Mouse (Mus musculus): ENCODE measurements around the gene Msl2. TPM values are rescaled to one million over a fixed set of nuclear protein-coding genes. Genes with fewer than 3 reads are reported as not detected.

Gene Msl2
- polyA plus RNA-seq, 1 experiment = 8.6 TPM

GRCm38 (mm10) chr9:101061035-101061434, 12.9 kb upstream of the Msl2 start:
- H3K4me3 ChIP-seq = no peak overlapping the region
- no peak overlapping the region for H3K4me2 ChIP-seq (ENCODE audit: low read depth)
- no peaks in the 10 kb centered on the region for H3K27me3 ChIP-seq (ENCODE audit: control insufficient read depth, insufficient read depth, insufficient read length)
- no peak overlapping the region for H3ac ChIP-seq (ENCODE audit: control insufficient read depth, insufficient read length)
- no peaks in the 10 kb centered on the region for H3K79me2 ChIP-seq (ENCODE audit: control insufficient read depth, insufficient read depth)
- no peaks in the 10 kb centered on the region for H3K36me3 ChIP-seq (ENCODE audit: control insufficient read depth, insufficient read depth)
- TF ChIP-seq MYOD1 (IDR thresholded peaks at IDR 0.05; ENCODE audit: control insufficient read depth in 1 of 3, insufficient read length in 2 of 3, low read depth in 2 of 3) = no peak
- TF ChIP-seq POLR2A (IDR thresholded peaks at IDR 0.05; ENCODE audit: insufficient read length, low read depth) = no peak
- TF ChIP-seq TCF12 (IDR thresholded peaks at IDR 0.05; ENCODE audit: insufficient read depth, poor library complexity, severe bottlenecking) = no peak

DNA sequence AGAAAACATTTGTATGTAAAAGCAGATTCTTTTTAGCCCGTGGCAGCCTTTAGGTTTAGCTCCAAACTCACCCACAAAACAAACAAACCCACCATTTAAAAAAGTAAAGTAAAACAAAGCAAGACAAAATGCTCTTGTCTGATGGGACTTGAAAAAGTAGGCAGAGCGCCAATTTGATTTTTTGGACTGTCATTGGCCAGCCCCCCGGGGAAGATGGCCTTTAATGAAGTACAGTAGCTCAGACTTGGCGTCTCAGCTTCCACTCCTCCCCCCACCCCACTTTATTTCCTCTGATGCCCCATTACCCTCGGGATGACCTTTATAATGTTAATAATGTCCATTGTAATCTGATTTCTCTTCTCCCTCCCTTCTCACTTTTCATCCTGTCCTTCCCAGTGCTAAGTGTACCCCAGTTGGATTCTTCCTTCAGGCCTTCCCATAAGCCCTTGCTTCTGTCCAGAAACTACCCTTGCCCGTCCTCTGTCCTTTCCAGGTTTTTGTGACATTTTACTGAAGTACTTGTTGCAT, 11.6 kb upstream of the Msl2 start:
- H3K36me3 ChIP-seq (ENCODE audit: control insufficient read depth, insufficient read depth) = no peaks in the 10 kb centered on the region
- no peak overlapping the region for H3K4me2 ChIP-seq (ENCODE audit: low read depth)
- TF ChIP-seq POLR2A (IDR thresholded peaks at IDR 0.05; ENCODE audit: insufficient read length, low read depth) = no peak
- no peak for TF ChIP-seq MYOG (IDR thresholded peaks at IDR 0.05; ENCODE audit: control insufficient read depth in 1 of 3, insufficient read depth in 1 of 3, insufficient read length in 2 of 3, low read depth in 2 of 3)
- no peak for TF ChIP-seq TCF12 (IDR thresholded peaks at IDR 0.05; ENCODE audit: insufficient read depth, poor library complexity, severe bottlenecking)
- no peak for TF ChIP-seq SRF (IDR thresholded peaks at IDR 0.05; ENCODE audit: control insufficient read depth, insufficient read length, low read depth)
- TF ChIP-seq TCF3 (IDR thresholded peaks at IDR 0.05; ENCODE audit: insufficient read length, low read depth) = no peak
- no peak for TF ChIP-seq E2F4 (IDR thresholded peaks at IDR 0.05; ENCODE audit: insufficient read depth)
- TF ChIP-seq POLR2AphosphoS2 (IDR thresholded peaks at IDR 0.05; ENCODE audit: insufficient read length, low read depth) = no peak
- TF ChIP-seq REST (IDR thresholded peaks at IDR 0.05; ENCODE audit: insufficient read depth, insufficient read length) = no peak
- no peak for TF ChIP-seq MYOD1 (IDR thresholded peaks at IDR 0.05; ENCODE audit: control insufficient read depth in 1 of 3, insufficient read length in 2 of 3, low read depth in 2 of 3)
- no peak for TF ChIP-seq USF1 (IDR thresholded peaks at IDR 0.05; ENCODE audit: low read depth)
- no peak for TF ChIP-seq CEBPB (IDR thresholded peaks at IDR 0.05; ENCODE audit: insufficient read depth, poor library complexity, severe bottlenecking)
- no peak for TF ChIP-seq MAX (IDR thresholded peaks at IDR 0.05; ENCODE audit: low read depth)

GRCm38 (mm10) chr9:101065076-101065602, 8.8 kb upstream of the Msl2 start:
- no peak overlapping the region for H3ac ChIP-seq (ENCODE audit: control insufficient read depth, insufficient read length)
- no peak overlapping the region for H3K4me3 ChIP-seq
- no peak for TF ChIP-seq SRF (IDR thresholded peaks at IDR 0.05; ENCODE audit: control insufficient read depth, insufficient read length, low read depth)
- no peak for TF ChIP-seq MAX (IDR thresholded peaks at IDR 0.05; ENCODE audit: low read depth)
- no peak for TF ChIP-seq MYOD1 (IDR thresholded peaks at IDR 0.05; ENCODE audit: control insufficient read depth in 1 of 3, insufficient read length in 2 of 3, low read depth in 2 of 3)
- TF ChIP-seq TCF3 (IDR thresholded peaks at IDR 0.05; ENCODE audit: insufficient read length, low read depth) = no peak
- no peak for TF ChIP-seq CEBPB (IDR thresholded peaks at IDR 0.05; ENCODE audit: insufficient read depth, poor library complexity, severe bottlenecking)
- TF ChIP-seq E2F4 (IDR thresholded peaks at IDR 0.05; ENCODE audit: insufficient read depth) = no peak
- TF ChIP-seq USF1 (IDR thresholded peaks at IDR 0.05; ENCODE audit: low read depth) = no peak
- no peak for TF ChIP-seq POLR2A (IDR thresholded peaks at IDR 0.05; ENCODE audit: insufficient read length, low read depth)
- TF ChIP-seq POLR2AphosphoS2 (IDR thresholded peaks at IDR 0.05; ENCODE audit: insufficient read length, low read depth) = no peak
- no peak for TF ChIP-seq MYOG (IDR thresholded peaks at IDR 0.05; ENCODE audit: control insufficient read depth in 1 of 3, insufficient read depth in 1 of 3, insufficient read length in 2 of 3, low read depth in 2 of 3)
- no peak for TF ChIP-seq TCF12 (IDR thresholded peaks at IDR 0.05; ENCODE audit: insufficient read depth, poor library complexity, severe bottlenecking)
- TF ChIP-seq REST (IDR thresholded peaks at IDR 0.05; ENCODE audit: insufficient read depth, insufficient read length) = no peak
- H3K79me2 ChIP-seq (ENCODE audit: control insufficient read depth, insufficient read depth) = no peaks in the 10 kb centered on the region
- H3K36me3 ChIP-seq (ENCODE audit: control insufficient read depth, insufficient read depth) = no peaks in the 10 kb centered on the region
- H3K4me2 ChIP-seq (ENCODE audit: low read depth) = no peak overlapping the region
- no peaks in the 10 kb centered on the region for H3K27me3 ChIP-seq (ENCODE audit: control insufficient read depth, insufficient read depth, insufficient read length)

More for the DNA sequence above, 11.6 kb upstream of the Msl2 start:
- H3K79me2 ChIP-seq (ENCODE audit: control insufficient read depth, insufficient read depth) = no peaks in the 10 kb centered on the region
- no peak overlapping the region for H3K4me3 ChIP-seq
- no peaks in the 10 kb centered on the region for H3K27me3 ChIP-seq (ENCODE audit: control insufficient read depth, insufficient read depth, insufficient read length)
- H3ac ChIP-seq (ENCODE audit: control insufficient read depth, insufficient read length) = no peak overlapping the region

- TF ChIP-seq POLR2A (IDR thresholded peaks at IDR 0.05; ENCODE audit: insufficient read length, low read depth) = no peak
- no peak for TF ChIP-seq MYOD1 (IDR thresholded peaks at IDR 0.05; ENCODE audit: control insufficient read depth in 1 of 3, insufficient read length in 2 of 3, low read depth in 2 of 3)
- no peak for TF ChIP-seq TCF12 (IDR thresholded peaks at IDR 0.05; ENCODE audit: insufficient read depth, poor library complexity, severe bottlenecking)
- no peak overlapping the region for H3K4me2 ChIP-seq (ENCODE audit: low read depth)
- H3K79me2 ChIP-seq (ENCODE audit: control insufficient read depth, insufficient read depth) = peaks cover under 1% of the 10 kb centered on the region
- no peak overlapping the region for H3K4me3 ChIP-seq
- no peaks in the 10 kb centered on the region for H3K27me3 ChIP-seq (ENCODE audit: control insufficient read depth, insufficient read depth, insufficient read length)
- H3K36me3 ChIP-seq (ENCODE audit: control insufficient read depth, insufficient read depth) = no peaks in the 10 kb centered on the region
- no peak overlapping the region for H3ac ChIP-seq (ENCODE audit: control insufficient read depth, insufficient read length)
These were observed 4.1 kb upstream of the Msl2 start for GRCm38 (mm10) chr9:101069781-101070180.

DNA sequence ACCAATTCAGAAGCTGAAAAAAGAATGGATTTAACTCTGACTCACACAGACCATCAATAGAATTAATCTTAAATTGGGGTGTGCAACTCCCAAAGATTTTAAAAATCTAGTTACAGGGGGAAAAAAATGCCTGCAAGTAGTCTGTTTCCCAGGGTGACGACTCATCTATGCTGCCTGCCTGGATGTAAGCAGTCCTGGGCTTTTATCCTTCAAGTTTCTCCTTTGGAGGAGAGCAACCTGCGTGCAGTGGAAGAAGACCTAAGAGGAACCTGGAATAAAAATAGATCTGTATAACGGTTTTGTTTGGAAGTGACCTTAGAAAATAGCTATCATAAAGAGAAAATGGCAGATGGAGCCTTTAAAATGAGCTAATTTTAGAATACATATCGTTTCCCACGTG, 1.4 kb upstream of the Msl2 start:
- H3K79me2 ChIP-seq (ENCODE audit: control insufficient read depth, insufficient read depth) = peaks cover 28% of the 10 kb centered on the region
- H3K4me3 ChIP-seq = peak overlapping the region; percentile 100
- H3K4me2 ChIP-seq (ENCODE audit: low read depth) = peak overlapping the region; percentile 86
- no peaks in the 10 kb centered on the region for H3K36me3 ChIP-seq (ENCODE audit: control insufficient read depth, insufficient read depth)
- H3K27me3 ChIP-seq (ENCODE audit: control insufficient read depth, insufficient read depth, insufficient read length) = no peaks in the 10 kb centered on the region
- TF ChIP-seq REST (IDR thresholded peaks at IDR 0.05; ENCODE audit: insufficient read depth, insufficient read length) = no peak
- no peak for TF ChIP-seq MAX (IDR thresholded peaks at IDR 0.05; ENCODE audit: low read depth)
- TF ChIP-seq TCF12 (IDR thresholded peaks at IDR 0.05; ENCODE audit: insufficient read depth, poor library complexity, severe bottlenecking) = no peak
- no peak for TF ChIP-seq E2F4 (IDR thresholded peaks at IDR 0.05; ENCODE audit: insufficient read depth)
- TF ChIP-seq POLR2A (IDR thresholded peaks at IDR 0.05; ENCODE audit: insufficient read length, low read depth) = no peak
- TF ChIP-seq CEBPB (IDR thresholded peaks at IDR 0.05; ENCODE audit: insufficient read depth, poor library complexity, severe bottlenecking) = no peak
- no peak for TF ChIP-seq POLR2AphosphoS2 (IDR thresholded peaks at IDR 0.05; ENCODE audit: insufficient read length, low read depth)
- TF ChIP-seq TCF3 (IDR thresholded peaks at IDR 0.05; ENCODE audit: insufficient read length, low read depth) = no peak
- peak overlapping the region; percentile 98 for H3ac ChIP-seq (ENCODE audit: control insufficient read depth, insufficient read length)

Data from myocyte (in vitro differentiated cells).